Mouse (Mus musculus): ENCODE data around the gene Slc6a19.
"Not testable (repeated sequence)": the region's sequence is repeated elsewhere in the genome, so short reads cannot be mapped to it uniquely, and the experiment has no call there.

Slc6a19 gene

GRCm38 (mm10) chr13:73711803-73712202 lies 7.1 kb upstream of the Slc6a19 start:
- DNase-seq: no peak

GRCm38 (mm10) chr13:73711221-73711620 lies 6.6 kb upstream of the Slc6a19 start:
- DNase-seq: no peak

- no peak for DNase-seq
These were observed 4.8 kb upstream of the Slc6a19 start for GRCm38 (mm10) chr13:73709491-73709890.

GRCm38 (mm10) chr13:73703486-73703885 lies 1.2 kb downstream of the Slc6a19 start:
- not testable (repeated sequence) for DNase-seq

- DNase-seq: peak; percentile 30 to 33
These were observed 1.9 kb downstream of the Slc6a19 start for GRCm38 (mm10) chr13:73702776-73703175.

GRCm38 (mm10) chr13:73701161-73701883 lies 3.3 kb downstream of the Slc6a19 start:
- DNase-seq: no peak

GRCm38 (mm10) chr13:73700554-73700953 lies 4.1 kb downstream of the Slc6a19 start:
- DNase-seq: no peak

GRCm38 (mm10) chr13:73699714-73700113 lies 5.0 kb downstream of the Slc6a19 start:
- DNase-seq: no peak

GRCm38 (mm10) chr13:73696529-73696928 lies 8.1 kb downstream of the Slc6a19 start:
- DNase-seq: no peak

- no peak for DNase-seq
These were observed 9.7 kb downstream of the Slc6a19 start for GRCm38 (mm10) chr13:73694972-73695371.

- DNase-seq: no peak
These were observed 11.3 kb downstream of the Slc6a19 start for GRCm38 (mm10) chr13:73693333-73693732.

- DNase-seq: peak; percentile 52 to 54
These were observed 12.3 kb downstream of the Slc6a19 start for GRCm38 (mm10) chr13:73692249-73692868.

GRCm38 (mm10) chr13:73688934-73689333 lies 15.7 kb downstream of the Slc6a19 start:
- no peak for DNase-seq

GRCm38 (mm10) chr13:73687601-73688000 lies 17.1 kb downstream of the Slc6a19 start:
- no peak for DNase-seq

- no peak for DNase-seq
These were observed 19.2 kb downstream of the Slc6a19 start for GRCm38 (mm10) chr13:73685502-73685901.

- no peak for DNase-seq
These were observed 20.3 kb downstream of the Slc6a19 start for GRCm38 (mm10) chr13:73684412-73684811.

- no peak for DNase-seq
These were observed 21.0 kb downstream of the Slc6a19 start for GRCm38 (mm10) chr13:73683682-73684081.

- DNase-seq: no peak
These were observed 22.4 kb downstream of the Slc6a19 start for GRCm38 (mm10) chr13:73682226-73682625.

- no peak for DNase-seq
These were observed 24.3 kb downstream of the Slc6a19 start for GRCm38 (mm10) chr13:73680394-73680793.

GRCm38 (mm10) chr13:73679311-73679710 lies 25.4 kb downstream of the Slc6a19 start:
- DNase-seq: no peak

- no peak for DNase-seq
These were observed 26.8 kb downstream of the Slc6a19 start, which contains the start of gene Slc6a18 for GRCm38 (mm10) chr13:73677853-73678252. Gene Slc6a18 (minus strand): TSS chr13:73678023.

- DNase-seq: no peak
These were observed 29.5 kb downstream of the Slc6a19 start for GRCm38 (mm10) chr13:73675161-73675560.

GRCm38 (mm10) chr13:73660163-73660695 lies 44.4 kb downstream of the Slc6a19 start:
- no peak for DNase-seq

- DNase-seq: no peak
These were observed 45.7 kb downstream of the Slc6a19 start for GRCm38 (mm10) chr13:73658953-73659352.
